Mouse (Mus musculus) hindbrain, embryonic 13.5 days (tissue): Measurements from ENCODE around the gene Osbp2. TPM values are rescaled to one million over a fixed set of nuclear protein-coding genes. Genes with fewer than 3 reads are reported as not detected.

Source experiments
- ATAC-seq: fragments of 200-750 bp; cut with Nextera tagmentation; 2 replicates; pipeline ENCODE4 v1.8.0; 2017; ENCODE audit warnings: moderate TSS enrichment; ENCODE audit not compliant: low FRiP score
- H3K27ac ChIP-seq: fragments of 300-500 bp; sonication (generic); 2 replicates; pipeline ENCODE4 v1.5.1; 2015; ENCODE audit warnings: inconsistent platforms, mild to moderate bottlenecking, moderate library complexity
- H3K27me3 ChIP-seq: fragments of 300-500 bp; sonication (generic); 2 replicates; pipeline ENCODE4 v1.6.1; 2015; ENCODE audit warnings: mild to moderate bottlenecking, inconsistent platforms
- H3K36me3 ChIP-seq: fragments of 300-500 bp; sonication (generic); 2 replicates; pipeline ENCODE4 v1.6.1; 2015; ENCODE audit warnings: mild to moderate bottlenecking, inconsistent platforms
- H3K4me1 ChIP-seq: fragments of 300-500 bp; sonication (generic); replicated peaks from 2 replicates; pipeline ENCODE4 v1.6.1; 2015; ENCODE audit warnings: inconsistent platforms
- H3K4me2 ChIP-seq: fragments of 300-500 bp; sonication (generic); 2 replicates; pipeline ENCODE4 v1.6.1; 2015; ENCODE audit warnings: inconsistent platforms, mild to moderate bottlenecking, moderate library complexity
- H3K4me3 ChIP-seq: fragments of 300-500 bp; sonication (generic); 2 replicates; pipeline ENCODE4 v1.5.1; 2015; ENCODE audit warnings: mild to moderate bottlenecking, inconsistent platforms
- H3K9ac ChIP-seq: fragments of 300-500 bp; sonication (generic); 2 replicates; pipeline ENCODE4 v1.6.1; 2015; ENCODE audit warnings: mild to moderate bottlenecking, inconsistent platforms
- H3K9me3 ChIP-seq: fragments of 300-500 bp; sonication (generic); 2 replicates; pipeline ENCODE4 v1.6.1; 2016; ENCODE audit warnings: inconsistent platforms
- WGBS: fragments of 180-500 bp; shearing (Covaris S2); methylation state at CpG from one replicate; pipeline ENCODE4 v1.1.7; 2015; 5-methylcytosine and 5-hydroxymethylcytosine counted together
- polyA plus RNA-seq: library from polyadenylated mRNA; unstranded; fragments of >200 nt; fragmentation: Nextera tagmentation; extraction: Ambion mirVana; gene quantifications from 2 replicates; pipeline ENCODE4 v1.2.1, GENCODE M21; 2015

Gene Osbp2
- polyA plus RNA-seq, 1 experiment from 2014 or later, result 14.5 TPM

GRCm38 (mm10) chr11:3859778-3860177, 3.9 kb downstream of the Osbp2 start:
- Histone ChIP-seq H3K4me1 (peaks cover 14% of the 10 kb centered on the region), H3K4me2 (no peak overlapping the region), H3K27me3 (peaks cover 19% of the 10 kb centered on the region), H3K36me3 (no peaks in the 10 kb centered on the region), H3K9ac (no peak overlapping the region), H3K4me3 (no peak overlapping the region), H3K9me3 (no peaks in the 10 kb centered on the region), H3K27ac (no peak overlapping the region)
- ATAC-seq, result no peak
- WGBS, result 90% methylated on average over 4 of the region's 4 CpGs

DNA sequence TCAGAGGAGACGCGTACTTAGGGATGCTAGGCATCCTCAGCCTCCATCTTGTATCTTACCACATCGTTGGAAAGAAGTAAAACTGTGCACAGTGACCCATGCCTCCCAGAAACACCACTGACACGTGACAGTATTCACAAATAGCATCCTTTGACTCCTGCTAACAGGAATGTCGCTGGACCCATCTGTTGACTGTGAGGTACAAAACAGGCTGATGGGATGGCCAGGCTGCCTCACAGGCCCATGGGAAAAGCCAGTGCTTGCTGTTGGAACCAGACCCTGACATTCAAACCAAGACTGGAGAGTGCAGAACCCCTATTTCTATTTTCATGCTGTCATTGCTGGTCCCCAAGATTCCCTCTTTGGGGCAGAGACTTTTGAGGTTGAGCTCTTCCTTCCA, 5.8 kb downstream of the Osbp2 start:
- Histone ChIP-seq H3K9ac (no peak overlapping the region), H3K9me3 (no peaks in the 10 kb centered on the region), H3K4me3 (no peak overlapping the region), H3K36me3 (no peaks in the 10 kb centered on the region), H3K27ac (no peak overlapping the region), H3K4me2 (no peak overlapping the region), H3K27me3 (peaks cover 12% of the 10 kb centered on the region), H3K4me1 (peaks cover 9% of the 10 kb centered on the region)
- WGBS, result 78% methylated on average over 5 of the region's 5 CpGs
- ATAC-seq, result no peak

DNA sequence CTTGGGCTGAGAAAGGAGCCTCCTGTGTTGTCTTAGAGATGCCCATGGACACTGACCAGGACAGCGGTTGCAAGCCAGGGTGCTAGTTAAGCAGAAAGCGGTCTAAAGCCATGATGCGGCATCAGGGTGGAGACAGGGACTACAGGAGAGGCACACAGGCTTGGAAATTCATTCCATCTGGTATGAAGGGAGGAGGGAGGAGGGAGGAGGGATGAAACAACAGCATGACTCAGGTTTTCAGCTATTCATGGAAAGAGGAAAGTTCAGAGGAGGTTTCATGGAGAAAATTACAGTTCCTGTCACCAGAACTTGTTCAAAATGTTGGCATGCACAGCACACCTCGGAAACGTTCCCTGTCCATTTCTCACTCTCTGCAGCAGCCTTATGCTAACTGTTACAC, 7.9 kb downstream of the Osbp2 start:
- Histone ChIP-seq H3K36me3 (no peaks in the 10 kb centered on the region), H3K4me2 (no peak overlapping the region), H3K4me1 (peaks cover 9% of the 10 kb centered on the region), H3K27me3 (no peaks in the 10 kb centered on the region), H3K27ac (no peak overlapping the region), H3K4me3 (no peak overlapping the region), H3K9ac (no peak overlapping the region), H3K9me3 (no peaks in the 10 kb centered on the region)
- no peak for ATAC-seq
- 94% methylated on average over 5 of the region's 5 CpGs for WGBS

DNA sequence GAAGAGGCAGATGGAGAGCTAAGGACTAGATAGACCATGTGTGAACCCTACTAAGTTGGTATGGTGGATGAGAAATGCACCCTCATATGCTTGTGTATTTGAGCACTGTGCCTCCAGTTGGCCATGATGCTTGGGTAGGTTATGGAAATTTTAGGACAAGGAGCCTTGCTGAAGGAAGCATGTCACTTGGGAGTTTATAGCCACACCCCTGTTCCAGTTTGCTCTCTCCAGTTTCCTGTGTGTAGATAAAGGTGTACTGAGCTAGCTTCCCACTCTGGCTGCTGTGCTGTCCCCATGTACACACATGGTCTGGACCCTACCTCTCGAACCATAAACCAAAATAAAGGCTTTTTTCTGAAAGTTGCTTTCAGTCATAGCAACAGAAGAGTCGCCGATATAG, 9.5 kb downstream of the Osbp2 start:
- Histone ChIP-seq H3K4me1 (peaks cover 9% of the 10 kb centered on the region), H3K9ac (no peak overlapping the region), H3K4me2 (no peak overlapping the region), H3K9me3 (no peaks in the 10 kb centered on the region), H3K4me3 (no peak overlapping the region), H3K27ac (peak overlapping the region; percentile 78), H3K36me3 (no peaks in the 10 kb centered on the region), H3K27me3 (no peaks in the 10 kb centered on the region)
- WGBS, result 94% methylated on average over 3 of the region's 3 CpGs
- no peak for ATAC-seq

DNA sequence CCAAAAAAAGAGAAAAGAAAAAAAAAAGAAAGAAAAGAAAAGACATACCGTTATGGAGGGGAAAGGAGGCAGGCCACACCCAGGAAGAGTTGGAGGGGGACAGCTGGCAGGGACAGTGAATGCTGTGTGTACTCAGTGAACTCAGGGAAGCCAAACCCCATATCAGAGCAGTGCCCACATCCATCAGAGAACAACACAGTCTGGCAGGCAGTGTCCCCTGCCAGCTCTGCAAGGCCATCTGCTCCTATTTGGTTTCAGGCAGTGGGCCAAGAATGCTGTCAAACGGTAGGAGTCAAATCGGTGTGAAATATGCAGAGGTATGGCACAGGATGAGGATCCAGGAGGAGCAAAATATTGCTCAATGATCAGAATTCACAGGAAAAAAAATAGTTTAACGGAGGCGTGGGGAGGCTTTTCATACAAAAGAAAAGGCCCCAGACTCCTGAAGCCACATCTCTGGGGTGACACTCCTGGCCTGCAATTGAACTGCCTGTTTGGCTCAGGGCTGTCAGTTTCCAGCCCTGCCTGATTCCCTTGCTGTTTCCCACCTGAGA, 10.1 kb downstream of the Osbp2 start:
- Histone ChIP-seq H3K9ac (no peak overlapping the region), H3K36me3 (no peaks in the 10 kb centered on the region), H3K4me1 (peaks cover 9% of the 10 kb centered on the region), H3K4me3 (no peak overlapping the region), H3K9me3 (no peaks in the 10 kb centered on the region), H3K27me3 (no peaks in the 10 kb centered on the region), H3K4me2 (no peak overlapping the region), H3K27ac (peak overlapping the region; percentile 78)
- ATAC-seq, result peak; percentile 90
- WGBS, result 51% methylated on average over 5 of the region's 5 CpGs

DNA sequence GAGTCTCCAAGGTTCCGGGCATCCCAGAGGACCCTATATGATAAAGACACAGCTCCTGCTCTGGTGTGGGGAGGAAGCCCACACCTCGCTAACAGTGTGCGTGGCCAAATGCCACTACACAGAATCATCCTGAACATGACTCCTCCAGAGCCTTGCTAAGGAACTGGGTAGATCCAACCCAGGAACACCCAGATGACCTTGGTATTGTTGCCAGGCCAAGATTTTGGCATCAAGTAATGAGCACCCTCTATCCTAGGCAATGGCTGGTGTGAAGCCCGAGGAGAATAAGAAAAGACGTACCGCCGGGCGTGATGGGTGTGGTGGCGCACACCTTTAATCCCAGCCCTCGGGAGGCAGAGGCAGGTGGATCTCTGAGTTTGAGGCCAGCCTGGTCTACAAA, 10.7 kb downstream of the Osbp2 start:
- ATAC-seq, result no peak
- no peak overlapping the region for H3K4me3 ChIP-seq
- no peaks in the 10 kb centered on the region for H3K36me3 ChIP-seq
- no peaks in the 10 kb centered on the region for H3K9me3 ChIP-seq
- H3K4me1 ChIP-seq, result peaks cover 9% of the 10 kb centered on the region
- H3K27me3 ChIP-seq, result no peaks in the 10 kb centered on the region
- WGBS, result 92% methylated on average over 10 of the region's 10 CpGs
- no peak overlapping the region for H3K4me2 ChIP-seq
- H3K27ac ChIP-seq, result peak overlapping the region; percentile 78
- H3K9ac ChIP-seq, result no peak overlapping the region

GRCm38 (mm10) chr11:3851872-3852271, 11.8 kb downstream of the Osbp2 start:
- H3K27me3 ChIP-seq, result no peaks in the 10 kb centered on the region
- WGBS, result 83% methylated on average over 4 of the region's 4 CpGs

DNA sequence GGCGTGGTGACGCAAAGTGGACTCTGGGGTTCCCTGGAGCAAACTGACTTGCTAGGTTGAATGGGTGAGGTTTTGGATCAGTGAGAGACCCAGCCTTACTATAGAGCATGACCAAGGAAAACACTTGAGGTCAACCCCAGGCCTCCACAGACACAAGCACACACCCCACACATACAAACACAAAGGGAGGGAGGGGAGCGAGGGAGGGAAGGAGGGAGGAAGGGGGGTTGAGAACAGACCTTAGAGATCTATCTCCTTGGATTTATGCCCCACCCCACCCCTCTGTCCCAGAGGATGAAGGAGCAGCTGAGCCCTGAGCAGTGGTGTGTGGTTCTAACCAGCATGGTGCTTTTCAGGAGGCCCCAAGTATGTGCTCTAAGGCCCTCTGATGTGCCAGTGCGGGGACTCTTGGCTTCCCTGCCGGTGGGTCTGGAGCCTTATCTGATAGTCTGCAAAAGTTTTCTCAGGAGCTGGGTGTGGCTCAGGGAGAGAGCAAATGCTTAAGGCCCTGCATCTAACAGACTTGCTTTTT, 12.9 kb downstream of the Osbp2 start:
- Histone ChIP-seq H3K4me3 (no peak overlapping the region), H3K36me3 (no peaks in the 10 kb centered on the region), H3K27ac (no peak overlapping the region), H3K4me1 (peaks cover 12% of the 10 kb centered on the region), H3K27me3 (no peaks in the 10 kb centered on the region), H3K9me3 (no peaks in the 10 kb centered on the region), H3K9ac (no peak overlapping the region), H3K4me2 (no peak overlapping the region)
- WGBS, result 76% methylated on average over 5 of the region's 5 CpGs
- ATAC-seq, result no peak

More at GRCm38 (mm10) chr11:3851872-3852271, 11.8 kb downstream of the Osbp2 start:
- Histone ChIP-seq H3K4me1 (peaks cover 9% of the 10 kb centered on the region), H3K9ac (no peak overlapping the region), H3K4me3 (no peak overlapping the region), H3K27ac (no peak overlapping the region), H3K9me3 (no peaks in the 10 kb centered on the region), H3K4me2 (no peak overlapping the region), H3K36me3 (no peaks in the 10 kb centered on the region)
- ATAC-seq, result no peak

DNA sequence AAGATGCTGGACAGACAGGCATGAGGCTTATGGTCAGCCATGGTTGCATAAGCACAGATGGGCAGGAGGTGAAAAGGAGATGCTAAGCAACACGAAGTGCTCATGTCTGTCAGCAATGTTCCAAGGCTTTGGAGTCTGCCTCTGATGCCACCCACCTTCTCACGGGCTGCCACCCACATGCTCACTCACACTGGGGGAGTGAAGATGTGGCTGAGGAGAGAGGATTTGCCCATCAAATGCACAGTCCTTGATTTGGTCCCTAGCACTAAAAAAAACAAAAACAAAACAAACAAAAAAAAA, 13.4 kb downstream of the Osbp2 start:
- no peak for ATAC-seq
- Histone ChIP-seq H3K27ac (no peak overlapping the region), H3K4me1 (peaks cover 12% of the 10 kb centered on the region), H3K4me3 (no peak overlapping the region), H3K27me3 (no peaks in the 10 kb centered on the region), H3K36me3 (no peaks in the 10 kb centered on the region), H3K4me2 (no peak overlapping the region), H3K9me3 (no peaks in the 10 kb centered on the region), H3K9ac (no peak overlapping the region)
- WGBS, result 81% methylated on average over 2 of the region's 2 CpGs

DNA sequence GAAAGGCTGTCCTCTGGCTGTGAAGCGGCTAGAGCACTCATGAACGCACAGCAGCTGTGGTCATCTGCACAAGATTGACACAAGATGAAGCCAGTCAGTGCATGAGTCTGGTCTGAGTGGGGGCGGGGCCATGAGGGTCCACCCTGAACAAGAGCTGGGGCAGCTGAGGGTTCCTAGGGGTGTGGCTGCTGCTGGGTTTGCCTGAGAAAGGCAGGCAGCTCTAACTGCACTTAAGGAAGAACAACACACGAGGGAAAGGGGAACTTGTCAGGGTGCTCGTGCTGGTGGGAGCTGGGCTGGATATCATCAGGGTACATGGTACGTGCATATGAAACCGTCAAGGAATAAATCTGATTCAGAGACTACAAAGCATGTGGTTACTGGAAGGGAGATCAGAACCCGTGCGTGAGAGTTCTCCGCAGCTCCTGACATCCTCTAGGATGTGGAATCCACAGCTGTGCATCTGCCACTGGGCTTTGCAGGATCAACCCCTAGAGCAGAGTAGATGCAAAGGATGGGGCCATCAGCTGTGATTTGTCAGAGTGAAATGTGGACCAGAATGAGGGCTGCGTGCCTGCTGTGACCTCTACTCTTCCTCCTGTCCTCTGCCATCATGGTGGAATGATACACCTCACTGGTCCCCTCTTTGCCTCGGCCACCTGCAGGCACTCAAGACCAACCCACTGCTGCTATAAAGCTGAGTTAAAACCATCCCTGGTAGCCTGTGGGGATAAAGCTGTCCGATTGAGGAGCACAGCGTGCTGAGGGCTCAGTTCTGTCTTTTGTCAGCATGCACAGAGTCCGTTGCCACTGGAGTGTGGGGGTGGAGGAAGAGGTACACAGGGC, 14.0 kb downstream of the Osbp2 start:
- Histone ChIP-seq H3K4me2 (no peak overlapping the region), H3K9me3 (no peaks in the 10 kb centered on the region), H3K27ac (no peak overlapping the region), H3K4me1 (peaks cover 12% of the 10 kb centered on the region), H3K9ac (no peak overlapping the region), H3K4me3 (no peak overlapping the region), H3K36me3 (no peaks in the 10 kb centered on the region), H3K27me3 (no peaks in the 10 kb centered on the region)
- ATAC-seq, result no peak
- 84% methylated on average over 15 of the region's 15 CpGs for WGBS

DNA sequence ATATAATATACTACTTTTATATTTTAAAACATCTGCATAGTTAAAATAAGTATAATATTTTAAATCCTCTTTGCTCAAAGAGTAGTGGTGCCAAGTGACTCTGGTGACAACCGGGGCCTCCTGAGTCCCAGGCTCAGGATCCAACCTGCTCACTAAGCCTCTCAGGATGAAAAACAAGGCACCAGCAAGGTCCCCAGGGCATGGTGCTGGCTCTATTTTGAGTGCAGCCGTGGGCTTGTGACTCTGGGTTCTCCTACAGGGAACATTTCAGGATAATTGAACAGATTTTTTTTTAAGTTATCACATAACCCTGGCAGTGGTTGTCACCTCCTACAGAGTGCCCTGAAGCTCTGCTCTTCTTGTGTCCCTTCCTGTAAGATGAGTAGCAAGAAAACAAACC, 17.4 kb downstream of the Osbp2 start:
- no peak overlapping the region for H3K4me2 ChIP-seq

GRCm38 (mm10) chr11:3843943-3844734, 19.6 kb downstream of the Osbp2 start:
- 83% methylated on average over 17 of the region's 17 CpGs for WGBS
- H3K4me3 ChIP-seq, result no peak overlapping the region
- H3K36me3 ChIP-seq, result no peaks in the 10 kb centered on the region
- H3K27ac ChIP-seq, result no peak overlapping the region
- H3K9ac ChIP-seq, result no peak overlapping the region
- H3K27me3 ChIP-seq, result no peaks in the 10 kb centered on the region
- H3K4me2 ChIP-seq, result no peak overlapping the region
- no peak for ATAC-seq
- H3K9me3 ChIP-seq, result no peaks in the 10 kb centered on the region
- peaks cover 3% of the 10 kb centered on the region; the same call in 1 of the 2 replicates for H3K4me1 ChIP-seq

More for the DNA sequence above, 17.4 kb downstream of the Osbp2 start:
- Histone ChIP-seq H3K27me3 (no peaks in the 10 kb centered on the region), H3K9me3 (no peaks in the 10 kb centered on the region), H3K4me1 (peaks cover 3% of the 10 kb centered on the region; the same call in 1 of the 2 replicates), H3K4me3 (no peak overlapping the region), H3K27ac (no peak overlapping the region), H3K36me3 (no peaks in the 10 kb centered on the region), H3K9ac (no peak overlapping the region)
- ATAC-seq, result no peak
- WGBS, result 58% methylated on average over 2 of the region's 2 CpGs
